Mouse (Mus musculus) erythroblast, embryonic 14.5 days (primary cell): ENCODE results near the gene Zfp980.
"Not testable (repeated sequence)": the region's sequence is repeated elsewhere in the genome, so short reads cannot be mapped to it uniquely, and the experiment has no call there.

Experiments
- GATA1 ChIP-seq: IDR thresholded peaks from 2 replicates; pipeline ENCODE4 v1.6.1; 2012; ENCODE audit warnings: low read length, inconsistent platforms, mixed read lengths
- TAL1 ChIP-seq: IDR thresholded peaks from 3 replicates; pipeline ENCODE4 v1.6.1; 2012; ENCODE audit warnings: low read length, inconsistent platforms, mixed read lengths

DNA sequence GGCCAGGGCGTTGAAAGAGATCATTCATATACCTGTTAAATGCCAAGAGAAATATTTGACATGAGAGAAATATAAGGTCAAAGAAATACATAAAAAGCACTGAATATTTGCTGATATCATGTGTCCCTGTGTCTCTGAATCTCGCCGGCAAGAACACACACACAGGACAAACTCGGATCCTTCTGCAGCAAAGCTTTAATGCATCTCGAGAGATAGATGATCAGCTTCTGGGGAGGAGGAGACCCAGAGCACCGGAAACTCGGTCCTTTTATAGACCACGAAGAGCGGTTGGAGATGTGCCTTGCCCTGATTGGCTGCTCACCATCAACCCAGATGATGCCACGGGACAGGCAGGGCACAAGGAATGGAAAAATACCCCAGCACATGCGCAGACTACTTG lies 11.5 kb downstream of the Zfp980 start:
- TF ChIP-seq GATA1, TAL1: not testable (repeated sequence)
